Mouse (Mus musculus) urinary bladder, postnatal 4 days (tissue): ENCODE measurements at regions not wholly inside any gene's neighbourhood (a gene's known extent, or its start where the extent isn't known, plus 50 kb on each side); places are given as distances from the start of the nearest gene placed in this dataset.

ENCODE experiments used
- DNase-seq, 2 experiments: peaks; one replicate each; pipeline ENCODE4 v3.0.0; 2021 to 2022; ENCODE audit warnings: low spot score in 2 of 2

DNA sequence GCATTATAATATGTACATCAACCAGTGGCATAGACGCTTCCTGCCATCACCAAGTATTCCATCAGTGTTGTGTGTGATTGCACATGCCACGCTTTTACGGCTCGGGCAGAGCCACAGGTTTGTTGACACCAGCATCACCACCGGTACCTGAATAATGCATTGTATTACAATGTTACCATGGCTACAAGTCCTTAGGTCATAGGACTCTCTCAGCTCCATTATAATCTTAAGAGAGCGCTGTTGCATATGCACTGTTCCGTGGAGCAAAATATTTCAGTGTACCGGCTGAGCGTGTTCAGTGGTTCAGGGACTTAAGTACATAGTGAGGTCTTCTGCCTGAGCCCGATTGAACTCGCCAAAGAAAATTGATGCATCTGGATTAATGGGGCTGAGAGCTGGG lies 303.4 kb upstream of the Id4 start:
- DNase-seq, result no peak

DNA sequence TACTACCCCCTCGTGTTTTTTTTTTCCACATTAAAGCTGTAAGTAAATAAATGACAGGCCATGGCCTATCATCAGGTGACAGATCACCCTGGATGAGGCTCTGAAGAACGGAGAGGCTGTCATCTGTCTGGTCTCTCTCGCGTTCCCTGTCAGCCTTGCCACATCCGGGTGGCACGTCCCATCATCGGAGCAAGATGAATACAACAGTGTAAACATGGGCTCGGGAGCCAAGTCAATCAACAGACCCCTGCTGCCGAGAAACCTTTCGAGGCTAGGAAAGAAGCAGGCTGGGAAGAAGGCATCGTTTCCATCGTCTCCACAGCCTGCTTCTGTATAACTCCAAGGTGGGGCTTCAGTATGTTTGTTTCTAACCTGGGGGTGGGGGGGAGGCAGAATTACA lies 286.8 kb upstream of the Id4 start:
- no peak for DNase-seq

DNA sequence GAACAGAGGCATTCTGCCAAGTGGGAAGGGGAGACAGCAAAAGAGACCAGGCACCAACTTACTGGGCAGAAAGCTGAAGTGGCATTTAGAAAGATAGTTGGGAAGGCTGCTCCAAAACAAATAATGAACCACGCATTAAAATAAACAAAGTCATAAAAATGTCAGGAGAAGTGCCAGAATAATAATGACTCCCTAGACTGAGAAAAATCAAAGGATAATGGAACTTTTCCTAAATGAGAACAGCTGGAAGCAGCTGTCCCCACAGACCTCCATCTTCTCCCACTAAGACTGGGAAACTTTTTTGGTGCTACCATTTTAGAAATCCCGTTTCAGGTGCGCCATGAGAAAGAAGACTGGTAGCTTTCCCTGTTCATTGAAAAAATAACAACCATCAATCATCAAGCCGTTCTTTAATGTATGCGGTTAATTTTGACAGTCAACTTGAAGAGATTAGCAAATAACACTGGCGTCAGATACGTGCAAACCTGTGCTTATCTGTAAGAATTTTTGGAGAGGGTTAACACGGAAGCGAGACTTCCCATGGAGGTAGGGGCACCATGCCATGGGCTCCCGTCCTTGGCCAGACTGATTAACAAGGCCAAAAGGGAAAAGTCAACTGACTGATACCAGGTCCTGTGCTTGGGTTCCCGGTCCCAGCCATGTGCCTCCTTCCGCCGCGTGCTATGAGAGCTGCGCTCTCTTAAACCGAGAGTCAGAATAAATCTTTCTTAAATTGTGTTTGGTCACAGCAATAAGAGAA lies 286.1 kb upstream of the Id4 start:
- no peak for DNase-seq

DNA sequence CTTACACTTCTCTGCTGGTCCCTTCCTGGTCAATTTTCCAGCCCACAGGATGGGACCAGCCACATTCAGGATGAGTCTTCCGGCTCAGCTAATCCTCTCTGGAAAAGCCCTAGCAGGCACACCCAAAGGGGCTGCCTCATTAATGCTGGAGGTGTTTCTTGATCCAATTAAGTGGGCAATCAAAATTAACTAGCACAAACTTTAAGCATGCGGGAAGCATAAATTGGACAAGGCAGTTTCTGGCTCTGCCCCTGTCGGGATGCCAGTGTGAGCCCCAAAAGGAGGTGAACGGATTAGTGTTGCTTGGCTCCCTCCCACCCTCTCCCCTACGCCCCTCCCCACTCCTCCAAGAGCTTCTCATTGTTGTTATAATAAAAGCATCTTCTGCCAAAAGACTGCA lies 262.5 kb upstream of the Id4 start:
- no peak for DNase-seq

DNA sequence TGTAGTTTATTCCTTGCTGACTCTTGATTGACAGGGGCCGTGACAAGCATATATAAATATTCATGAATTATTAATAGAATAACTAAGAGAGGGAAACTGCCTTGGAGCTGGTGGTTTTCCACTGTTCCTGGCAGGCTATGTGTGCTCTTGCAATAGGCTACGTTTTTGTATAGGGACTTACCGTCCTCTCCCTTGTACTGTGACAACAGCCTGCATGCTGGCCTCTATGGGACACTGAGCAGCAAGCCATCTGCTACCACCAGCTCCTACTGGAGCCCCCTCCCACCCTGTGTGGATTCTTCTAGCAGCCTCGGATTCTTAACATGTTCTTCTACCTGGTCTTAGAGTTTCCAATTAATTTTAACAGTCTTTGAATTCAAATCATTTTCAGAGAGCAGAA lies 261.6 kb upstream of the Id4 start:
- no peak for DNase-seq

DNA sequence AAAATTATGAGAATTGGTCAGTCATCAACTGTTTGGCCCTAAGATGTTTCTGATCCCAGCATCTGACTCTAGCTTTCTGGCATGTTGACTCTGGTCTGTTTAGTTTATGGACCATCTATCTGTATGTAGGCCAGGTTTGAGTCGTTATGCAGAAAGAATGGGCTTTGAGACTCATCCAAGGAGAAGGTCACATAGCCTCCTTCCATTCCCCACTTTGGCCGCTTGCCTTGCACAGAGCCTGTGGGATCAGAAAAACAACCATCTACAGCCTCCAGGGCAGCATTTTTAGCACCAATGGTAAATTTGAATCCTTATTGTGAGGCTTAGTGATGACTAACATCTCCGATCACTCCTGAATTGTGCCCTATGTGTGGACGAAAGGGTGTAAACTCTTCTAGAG lies 257.9 kb upstream of the Id4 start:
- peak in 1 of 2 experiments; percentile 25 for DNase-seq

DNA sequence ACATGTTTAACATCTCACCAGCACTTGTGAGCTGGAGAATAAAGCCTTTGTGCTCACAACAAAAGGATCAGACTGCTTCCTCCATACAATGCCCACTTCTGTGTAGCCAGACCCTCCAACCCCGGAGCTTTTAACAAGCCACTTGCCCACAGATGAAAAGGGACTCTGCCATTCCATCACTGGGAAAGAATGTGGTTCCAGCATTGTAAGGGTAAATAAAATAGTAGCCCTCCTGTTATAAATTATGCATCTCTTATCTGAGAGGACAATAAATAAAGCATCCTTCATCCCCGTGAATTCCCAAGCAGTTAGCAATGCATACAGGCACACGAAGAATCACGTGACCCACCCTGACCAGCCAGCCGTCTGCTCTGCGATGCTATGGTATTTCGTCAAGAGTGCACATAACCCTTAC lies 247.7 kb upstream of the Id4 start:
- DNase-seq, result no peak

DNA sequence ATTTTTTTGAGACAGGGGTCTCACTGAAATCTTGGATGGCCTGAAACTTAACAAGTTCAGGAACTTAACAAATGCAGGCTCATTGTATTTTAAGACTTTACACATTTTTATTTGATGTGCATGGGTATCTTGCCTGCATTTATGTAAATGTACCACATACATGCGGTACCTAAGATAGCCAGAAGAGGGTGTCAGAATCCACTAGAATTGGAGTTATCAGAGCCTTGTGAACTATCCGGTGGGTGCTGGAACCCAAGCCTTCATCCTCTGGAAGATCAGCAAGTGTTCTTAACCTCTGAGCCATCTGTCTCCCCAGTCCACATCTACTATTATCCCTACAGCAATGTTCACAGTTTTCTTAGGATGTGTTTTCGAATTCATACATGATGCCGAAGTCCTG lies 245.7 kb upstream of the Id4 start:
- DNase-seq, result no peak

DNA sequence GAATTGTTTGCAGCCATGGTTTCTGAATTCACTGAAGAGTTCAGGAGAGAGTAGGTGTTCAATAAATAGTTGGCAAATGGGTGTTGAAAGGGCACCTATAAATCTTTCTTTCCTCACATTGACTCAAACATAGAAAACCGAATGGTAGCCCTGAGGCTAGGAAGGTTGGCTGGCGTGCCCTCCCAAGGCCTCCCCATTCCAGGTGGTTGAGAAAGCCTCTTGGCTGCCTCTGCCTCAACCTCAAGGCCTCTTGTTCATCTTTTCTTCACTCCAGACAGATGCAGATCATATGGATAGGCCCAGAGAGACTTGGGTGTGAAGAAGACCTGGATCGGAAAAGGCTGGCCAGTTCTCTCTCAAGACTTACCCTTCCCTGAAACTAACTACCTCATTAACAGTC lies 245.0 kb upstream of the Id4 start:
- no peak for DNase-seq

DNA sequence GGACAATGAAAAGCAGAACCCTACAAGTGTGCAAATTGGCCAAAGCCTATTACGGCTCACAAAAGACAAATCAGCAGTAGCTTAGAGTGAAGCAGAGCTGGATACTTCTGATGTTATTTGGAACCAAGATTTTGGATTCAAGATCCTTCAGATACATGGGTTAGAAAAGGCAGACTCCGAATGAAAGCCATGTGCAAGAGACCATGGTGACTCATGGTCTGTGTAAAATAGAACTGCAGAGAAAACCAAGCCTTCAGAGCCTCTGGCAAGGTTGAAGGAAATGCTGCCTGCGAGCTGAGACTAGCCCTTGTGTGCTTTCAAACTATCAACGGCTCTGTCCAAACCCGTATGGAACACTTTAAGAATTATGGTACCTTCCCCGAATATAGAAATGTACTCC lies 244.4 kb upstream of the Id4 start:
- no peak for DNase-seq

DNA sequence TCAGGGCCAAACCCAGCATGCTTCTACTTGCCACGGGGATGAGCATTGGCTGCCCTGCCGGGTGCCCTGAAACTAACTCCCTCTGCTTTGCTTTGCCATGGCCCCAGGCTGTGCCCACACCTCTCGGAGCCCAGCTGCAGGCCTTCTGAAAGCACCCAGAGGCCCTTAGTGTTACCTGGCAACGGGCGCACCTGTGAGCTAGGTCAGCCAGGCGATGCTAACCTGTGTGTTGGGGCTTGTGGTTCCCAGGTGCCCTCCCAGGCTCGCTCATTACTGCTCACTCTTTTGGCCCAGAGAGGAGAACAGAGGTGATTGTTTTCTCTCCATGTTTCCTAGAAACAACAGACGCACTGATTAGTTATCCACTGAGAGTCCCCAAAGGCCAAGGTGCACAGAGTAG lies 243.4 kb upstream of the Id4 start:
- no peak for DNase-seq

DNA sequence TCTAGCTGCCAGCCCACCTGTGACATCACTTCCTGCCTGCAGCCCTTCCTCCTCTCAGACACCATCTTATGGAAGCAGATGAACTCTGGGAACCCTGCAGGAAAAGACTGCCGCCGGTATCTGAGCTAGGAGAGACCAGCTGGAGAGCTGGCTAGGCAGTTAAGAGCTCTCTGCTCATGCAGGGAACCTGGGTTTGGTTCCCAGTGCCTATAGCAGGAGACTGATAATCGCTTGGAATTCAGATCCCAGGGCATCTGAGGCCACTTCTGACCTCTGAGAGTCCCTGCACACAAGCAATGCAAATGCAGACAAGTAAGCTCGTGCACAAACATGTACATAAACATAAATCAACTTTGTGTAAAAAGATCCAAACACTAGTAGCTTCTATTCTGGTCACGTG lies 242.4 kb upstream of the Id4 start:
- no peak for DNase-seq

DNA sequence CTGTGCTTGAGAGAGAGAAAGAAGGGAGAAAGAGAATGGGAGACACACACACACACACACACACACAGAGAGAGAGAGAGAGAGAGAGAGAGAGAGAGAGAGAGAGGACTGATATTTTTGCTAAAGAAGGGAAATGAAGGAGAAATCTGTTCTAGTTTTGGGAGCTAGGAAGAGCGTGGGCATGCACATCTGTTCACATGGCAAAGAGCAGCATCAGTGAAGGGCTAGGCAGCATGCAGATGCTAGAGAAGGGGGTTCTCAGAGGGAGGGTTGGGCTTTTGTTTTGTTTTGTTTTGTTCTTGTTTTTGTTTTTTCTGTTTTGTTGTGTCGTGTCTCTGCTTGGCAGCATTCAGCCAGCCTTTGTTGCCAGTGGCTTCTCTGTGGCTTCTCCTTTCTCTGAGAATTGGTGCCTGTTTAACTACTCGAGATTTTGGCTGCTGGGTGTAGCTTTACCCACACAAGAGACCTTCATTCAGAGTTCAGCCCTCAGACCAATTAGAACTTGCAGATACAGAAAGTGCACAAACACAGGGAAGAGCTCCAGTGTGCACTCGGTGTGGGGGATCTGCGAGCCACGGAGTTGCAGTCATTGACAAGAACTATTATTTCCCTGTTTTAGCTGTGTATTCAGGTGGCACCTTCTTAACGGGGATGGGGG lies 237.9 kb upstream of the Id4 start:
- no peak for DNase-seq

DNA sequence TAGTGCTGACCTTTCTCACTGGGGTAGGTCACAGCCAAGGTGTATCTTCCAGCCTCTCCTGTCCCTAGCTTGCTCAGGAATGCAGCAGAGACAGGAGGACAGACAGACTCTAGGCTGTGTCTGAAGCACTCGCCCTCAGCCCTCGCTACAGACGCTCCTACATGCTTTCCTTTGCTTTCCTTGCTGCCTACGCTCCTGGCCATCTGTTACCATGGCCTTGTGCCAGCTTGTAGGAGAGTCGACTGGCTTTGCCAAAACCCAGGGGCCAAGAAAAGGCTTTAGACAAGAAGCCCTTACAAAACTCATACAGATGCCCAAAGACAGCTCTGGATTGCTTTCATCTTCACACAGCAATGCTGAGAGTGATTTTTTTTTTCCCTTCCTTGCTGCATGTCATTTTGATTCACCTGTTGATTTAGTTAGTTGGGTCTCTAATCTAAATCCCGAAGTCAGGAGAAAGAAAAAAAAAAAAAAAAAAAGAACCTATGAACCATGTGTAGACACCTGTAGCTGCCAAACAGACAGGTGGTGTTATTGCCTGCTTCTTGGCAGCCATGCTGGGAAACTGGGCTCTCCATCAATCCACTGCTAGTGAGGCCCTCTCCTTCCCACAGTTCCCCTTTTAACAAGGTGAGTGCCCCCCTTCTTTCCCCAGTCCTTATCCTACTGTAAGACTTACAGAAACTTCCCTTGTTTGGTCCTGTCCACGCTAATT lies 233.1 kb upstream of the Id4 start:
- peak; percentile 56 to 67 for DNase-seq

DNA sequence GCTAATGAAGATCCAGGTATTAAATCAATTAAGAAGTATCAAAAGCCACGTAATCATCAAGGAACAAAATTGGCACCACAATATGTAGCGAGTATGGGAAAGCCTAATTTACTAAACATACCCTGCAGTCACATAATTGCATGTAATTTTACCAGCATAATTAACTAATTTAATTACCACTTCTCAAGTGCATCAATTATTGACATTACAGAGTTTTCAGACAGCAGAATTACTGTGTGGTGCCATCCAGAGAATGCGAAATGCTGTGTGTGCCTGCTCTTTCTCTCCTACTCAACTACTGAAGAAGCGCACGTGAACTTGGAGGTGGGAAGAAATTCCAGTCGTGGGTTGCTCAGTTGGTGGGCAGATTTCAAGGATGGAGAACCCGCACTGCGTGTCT lies 229.5 kb upstream of the Id4 start:
- DNase-seq, result no peak

DNA sequence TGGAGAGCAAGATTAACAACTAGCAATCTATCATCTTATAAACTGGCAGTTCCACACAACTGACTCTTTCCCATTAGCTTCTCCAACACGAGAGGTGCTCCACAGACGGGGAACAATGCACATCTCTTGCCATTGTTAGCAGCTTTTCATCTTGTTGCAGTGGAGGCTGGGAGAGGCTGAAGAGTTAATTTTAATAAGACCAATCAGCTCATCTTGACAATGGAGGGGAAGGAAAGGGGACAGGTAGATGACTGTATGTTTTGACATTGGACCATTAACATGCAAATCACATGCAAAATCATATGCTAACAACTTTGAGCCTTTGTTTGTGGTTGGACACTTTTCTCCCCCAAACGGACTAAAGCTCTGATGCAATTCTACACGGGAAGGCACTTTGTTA lies 218.9 kb upstream of the Id4 start:
- no peak for DNase-seq

DNA sequence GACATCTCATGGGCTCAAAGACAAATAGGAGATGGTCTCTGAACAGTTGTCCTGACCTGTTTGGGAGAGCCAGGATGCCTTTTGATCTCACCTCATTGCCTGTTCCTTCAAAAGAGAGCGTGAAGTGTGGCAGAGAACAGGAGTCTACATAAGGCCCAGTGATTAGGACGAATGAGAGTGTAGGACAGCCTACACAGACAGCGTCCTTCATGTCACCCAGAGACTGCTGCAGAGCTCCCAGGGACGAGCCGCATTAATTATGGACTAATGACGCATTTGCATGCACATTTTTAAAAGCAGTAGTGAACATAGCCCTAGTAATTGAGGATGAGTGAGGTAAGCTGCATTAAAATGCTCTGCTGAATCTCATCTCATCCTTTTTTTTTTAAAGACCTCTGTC lies 218.5 kb upstream of the Id4 start:
- DNase-seq, result no peak

DNA sequence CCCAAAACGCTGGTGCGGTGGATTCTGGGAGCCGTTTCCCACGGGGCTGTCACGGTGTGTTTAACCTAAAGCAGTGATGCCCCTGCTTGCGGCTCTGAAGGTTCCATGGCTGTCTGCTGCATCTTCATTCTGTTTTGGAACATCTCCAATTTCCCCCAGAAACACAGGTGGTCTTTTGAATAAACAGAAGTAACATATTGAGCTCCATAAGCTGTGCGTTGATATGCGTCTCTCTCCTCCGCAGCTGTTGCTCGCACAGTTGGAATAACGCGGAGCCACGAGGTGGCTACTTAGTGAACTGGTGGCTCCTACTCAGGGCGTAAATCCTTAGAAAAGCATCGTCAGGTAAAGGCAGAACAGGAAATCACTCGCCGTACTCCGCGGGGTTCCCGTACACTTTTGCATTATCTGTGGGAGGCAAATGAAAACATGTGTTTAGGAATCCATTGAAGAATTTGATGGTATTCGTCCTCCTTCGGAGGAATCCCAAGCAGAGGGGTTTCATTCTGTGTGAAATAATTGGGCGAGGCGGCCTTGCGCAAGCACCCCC lies 214.8 kb upstream of the Id4 start:
- DNase-seq, result no peak

DNA sequence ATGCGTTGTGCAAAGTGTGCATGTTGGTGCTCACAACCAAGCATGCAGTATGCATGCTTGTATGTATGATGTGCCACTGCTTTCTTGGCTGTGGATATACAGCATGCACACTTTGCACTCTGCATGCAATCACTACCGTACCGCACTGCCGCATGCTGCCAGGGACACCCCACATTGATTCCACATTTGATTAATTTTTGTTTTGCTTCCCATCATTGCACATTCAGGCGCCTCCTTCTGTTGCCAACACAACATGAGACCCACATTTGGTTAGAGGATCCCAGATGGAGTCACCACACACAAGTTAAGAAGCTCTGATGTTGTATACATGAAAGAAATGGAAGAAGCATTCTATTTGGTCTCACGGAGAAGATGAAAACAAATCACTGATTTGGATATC lies 211.2 kb upstream of the Id4 start:
- DNase-seq, result no peak

DNA sequence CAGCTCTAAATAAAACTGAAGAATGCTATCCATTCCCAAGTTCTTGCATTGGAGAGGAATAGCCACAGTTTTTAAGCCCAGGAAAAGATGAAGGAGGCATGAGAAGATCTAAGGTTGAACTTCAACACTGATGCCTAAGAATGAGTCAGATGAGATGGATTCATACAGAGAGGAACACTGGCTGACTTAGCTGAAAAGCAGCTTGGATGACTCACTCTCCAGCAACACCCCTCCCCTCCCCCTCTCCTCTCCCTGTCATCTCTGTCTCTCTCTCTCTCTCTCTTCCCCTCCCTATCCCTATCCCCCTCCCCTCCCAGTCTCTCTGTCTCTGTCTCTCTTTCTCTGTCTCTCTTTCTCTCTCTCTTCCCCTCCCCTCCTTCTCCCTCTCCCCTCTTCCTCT lies 186.4 kb upstream of the Id4 start:
- DNase-seq, result no peak

DNA sequence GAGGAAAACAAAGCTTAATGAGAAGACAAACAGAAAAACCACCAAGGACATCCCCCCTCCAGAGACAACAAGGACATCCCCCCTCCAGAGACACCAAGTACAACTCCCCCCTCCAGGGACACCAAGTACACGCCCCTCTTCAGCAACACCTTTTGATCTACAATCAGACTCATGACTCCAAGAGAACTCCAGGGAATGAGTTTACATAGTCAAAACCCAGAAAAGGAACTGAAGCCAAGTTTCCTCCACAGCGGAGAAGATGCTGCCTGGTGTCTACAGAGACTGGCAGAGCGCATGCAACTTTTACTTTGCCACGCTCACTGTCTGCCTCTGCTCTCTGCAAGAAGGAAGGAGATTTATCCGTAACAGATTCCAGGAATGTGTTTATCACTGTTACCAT lies 185.7 kb upstream of the Id4 start:
- DNase-seq, result no peak

DNA sequence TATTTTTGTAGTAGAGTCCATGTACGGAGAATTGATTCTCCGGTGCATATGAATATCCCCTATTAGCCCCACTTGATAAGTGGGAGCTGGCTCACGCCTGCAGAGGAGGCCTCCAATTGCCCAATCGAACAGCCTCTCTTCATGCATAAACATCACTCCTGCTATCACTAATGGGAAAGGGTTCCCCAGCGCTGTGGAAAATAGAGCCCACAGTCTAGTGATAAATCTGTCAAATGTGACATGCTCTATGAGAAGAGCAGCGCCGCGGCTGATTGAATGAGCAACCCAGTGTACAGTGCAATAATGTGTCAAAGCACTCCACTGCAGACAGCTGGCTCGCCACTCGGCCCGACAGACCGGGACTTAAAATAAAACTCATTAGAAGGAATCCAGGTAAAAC lies 182.8 kb upstream of the Id4 start:
- no peak for DNase-seq

DNA sequence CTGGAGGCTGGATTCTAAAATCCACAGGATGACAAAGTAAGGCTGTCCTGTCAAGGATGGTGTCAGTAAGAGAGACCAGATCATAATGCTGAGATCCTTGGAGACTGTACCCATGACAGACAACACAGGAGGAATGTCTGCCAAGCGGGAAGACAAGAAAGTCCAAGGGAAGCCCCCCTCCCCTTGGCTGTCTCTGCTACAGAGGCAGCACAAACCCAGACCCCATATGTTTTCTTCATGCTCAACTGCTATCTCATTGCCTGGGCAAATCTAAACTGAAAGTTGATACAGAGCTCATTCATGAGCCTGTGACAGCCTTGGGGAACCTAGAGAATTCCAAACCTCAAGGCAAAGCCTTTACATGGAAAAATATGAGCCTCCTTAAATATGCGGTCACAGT lies 177.7 kb upstream of the Id4 start:
- no peak for DNase-seq
